Mouse (Mus musculus) frontal cortex, postnatal 10 days (tissue): ENCODE measurements around the gene Med13.
"Not testable (repeated sequence)": the region's sequence is repeated elsewhere in the genome, so short reads cannot be mapped to it uniquely, and the experiment has no call there.

Experiments
- DNase-seq, 2 experiments: peaks; one replicate each; pipeline ENCODE4 v3.0.0; 2022; ENCODE audit warnings: low spot score in 2 of 2, mixed read lengths in 1 of 2

The Med13 gene

DNA sequence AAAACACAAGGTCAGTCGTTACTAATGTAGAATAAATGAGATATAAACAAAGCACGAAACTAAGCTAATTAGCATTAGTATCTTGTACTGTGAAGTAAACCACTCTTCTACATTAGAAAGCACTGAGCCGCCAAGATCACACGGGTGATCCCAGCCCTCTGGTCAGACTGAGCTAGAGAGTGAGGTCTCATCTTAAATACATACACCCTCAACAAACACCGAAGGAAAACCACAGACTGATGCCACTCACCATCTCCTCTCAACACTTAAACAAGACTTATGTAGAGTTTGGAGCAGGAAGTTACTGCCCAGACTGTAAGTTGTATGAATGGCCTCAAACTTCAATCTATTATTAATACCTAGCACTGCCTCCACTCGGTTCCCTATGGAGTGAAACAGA lies 47.1 kb downstream of the Med13 start:
- DNase-seq: no peak

DNA sequence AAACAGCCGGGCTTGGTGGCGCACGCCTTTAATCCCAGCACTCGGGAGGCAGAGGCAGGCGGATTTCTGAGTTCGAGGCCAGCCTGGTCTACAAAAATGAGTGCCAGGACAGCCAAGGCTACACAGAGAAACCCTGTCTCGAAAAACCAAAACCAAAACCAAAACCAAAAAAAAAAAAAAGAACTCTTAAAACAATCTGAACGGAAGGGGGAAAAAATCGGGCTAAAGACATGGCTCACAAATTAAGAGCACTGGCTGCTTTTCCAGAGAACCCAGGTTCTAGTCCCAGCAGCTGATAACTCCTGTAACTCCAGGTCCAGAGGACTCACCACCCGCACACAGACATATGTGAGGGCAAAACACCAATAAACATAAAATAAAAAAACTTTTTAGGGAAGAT lies 65.2 kb downstream of the Med13 start:
- not testable (repeated sequence) for DNase-seq

GRCm38 (mm10) chr11:86291714-86292113 lies 65.7 kb downstream of the Med13 start:
- DNase-seq: no peak

DNA sequence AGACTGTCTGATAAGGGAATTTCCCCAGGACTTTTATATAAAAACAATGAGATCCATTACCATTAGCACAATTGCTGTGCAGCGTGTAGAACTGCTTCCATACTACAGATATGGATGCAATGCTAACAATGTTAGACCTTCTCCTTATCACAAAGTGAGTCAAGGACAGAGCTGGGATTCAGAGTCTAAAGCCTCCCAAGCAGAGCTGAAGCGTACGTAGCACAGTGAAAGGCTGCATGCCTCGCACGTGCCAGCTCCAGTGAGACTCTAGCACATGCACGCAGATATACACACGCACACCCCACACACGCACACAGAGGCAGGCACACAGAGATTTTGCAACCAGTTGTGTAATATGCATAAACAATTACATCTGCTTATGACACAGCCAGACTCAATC lies 71.7 kb downstream of the Med13 start:
- DNase-seq: no peak

DNA sequence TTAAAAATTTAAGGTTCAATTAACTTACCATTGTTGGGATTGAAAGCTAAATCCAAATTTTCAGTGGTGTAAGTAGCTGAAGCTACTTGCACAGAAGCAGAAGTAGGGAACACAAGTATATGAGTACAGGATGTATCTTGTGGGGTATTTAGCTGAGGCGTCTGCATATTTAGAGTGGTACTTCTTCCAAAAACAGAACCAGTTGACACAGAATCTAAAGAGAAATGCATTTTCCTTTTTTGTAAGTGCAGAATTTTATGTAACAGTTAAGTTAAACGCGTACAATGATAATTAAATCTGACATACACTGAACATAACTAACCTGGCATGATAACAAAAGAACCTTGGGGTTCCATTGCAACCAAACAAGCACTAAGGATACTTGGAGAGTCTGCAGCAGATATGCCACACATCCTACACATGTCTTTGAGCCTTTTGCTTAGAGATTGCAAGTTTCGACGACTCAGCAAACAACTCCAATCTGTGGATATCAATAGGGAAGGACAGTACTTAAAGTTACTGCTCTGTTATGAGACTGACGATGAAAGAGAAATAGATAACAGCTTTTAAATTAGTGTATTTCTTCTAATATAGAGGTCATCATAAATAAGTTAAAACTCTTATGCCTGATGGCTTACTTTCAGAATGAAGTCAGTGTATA lies 78.8 kb downstream of the Med13 start:
- no peak for DNase-seq

GRCm38 (mm10) chr11:86257460-86258076 lies 99.8 kb downstream of the Med13 start, which contains the start of gene Ints2:
Ints2 (minus strand) TSS chr11:86257575.
- peak; percentile 92 to 93 for DNase-seq

GRCm38 (mm10) chr11:86257054-86257453 lies 100.3 kb downstream of the Med13 start:
- DNase-seq: peak in 1 of 2 experiments; percentile 10

DNA sequence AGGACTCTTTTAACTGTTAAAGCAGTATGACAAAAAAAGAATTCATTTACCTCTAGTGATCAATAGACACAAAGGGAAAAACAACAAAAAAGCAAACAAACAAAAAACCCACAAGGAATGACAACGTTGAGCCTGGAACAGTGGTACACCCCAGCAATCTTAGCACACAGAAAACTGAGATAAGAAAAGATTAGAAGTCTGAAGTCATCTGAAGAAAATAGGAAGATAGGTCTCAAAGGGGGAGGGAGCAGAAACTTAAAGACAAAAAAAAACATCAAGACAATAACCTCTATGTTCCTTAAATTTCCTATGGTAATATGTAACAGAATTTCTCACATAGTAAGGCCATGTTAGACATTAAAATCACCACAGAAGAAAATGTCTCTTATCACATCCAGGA lies 104.1 kb downstream of the Med13 start:
- no peak for DNase-seq

GRCm38 (mm10) chr11:86232446-86232845 lies 125.0 kb downstream of the Med13 start:
- no peak for DNase-seq

- no peak for DNase-seq
These were observed 125.5 kb downstream of the Med13 start for GRCm38 (mm10) chr11:86231781-86232350.

DNA sequence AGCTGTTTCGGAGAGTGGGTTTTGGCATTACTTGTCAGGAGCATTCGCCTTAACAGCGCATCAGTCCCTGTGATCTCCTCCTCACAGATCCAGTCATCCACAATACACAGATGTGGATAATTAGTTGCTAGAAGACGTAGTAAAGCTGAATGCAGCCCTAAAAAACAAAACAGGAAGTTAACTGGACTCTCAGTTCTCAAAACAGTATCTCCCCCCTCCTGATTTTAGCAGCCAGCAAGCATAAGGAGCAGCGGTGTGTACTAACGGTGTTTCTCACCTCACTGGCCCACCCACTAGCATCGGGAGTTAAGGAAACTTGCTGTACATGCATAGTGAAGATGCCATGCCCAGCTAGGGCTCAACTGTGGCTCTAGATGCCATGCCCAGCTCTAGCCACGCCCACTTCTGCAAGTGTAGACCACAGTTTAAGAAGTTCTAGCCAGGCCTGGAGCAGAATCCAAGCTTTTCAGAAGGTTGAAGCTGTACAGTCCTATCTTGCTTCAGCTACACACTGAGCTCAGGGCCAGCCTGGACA lies 130.7 kb downstream of the Med13 start:
- no peak for DNase-seq

DNA sequence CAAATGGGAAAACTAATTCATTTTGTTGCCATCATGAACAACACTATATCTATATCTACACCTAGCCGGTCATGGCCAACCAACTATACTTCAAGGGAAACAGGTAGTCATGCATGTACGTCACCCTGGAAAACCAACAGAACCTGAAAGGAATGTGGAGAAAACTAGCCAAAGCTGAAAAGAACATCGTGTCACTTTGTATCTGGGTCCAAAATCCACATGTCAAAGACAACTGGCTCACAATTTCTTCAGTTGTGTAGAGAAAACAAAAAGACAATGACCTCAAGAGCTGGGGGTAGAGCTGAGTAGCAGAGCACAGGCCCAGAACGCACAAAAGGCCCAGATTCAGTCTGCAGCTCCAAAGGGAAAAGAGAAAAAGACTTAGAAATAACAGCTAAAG lies 131.6 kb downstream of the Med13 start:
- no peak for DNase-seq
